Mouse (Mus musculus) lung, postnatal 0 days (tissue): ENCODE results near the gene Tle1. TPM values are rescaled to one million over a fixed set of nuclear protein-coding genes. Genes with fewer than 3 reads are reported as not detected.

Experiments
- ATAC-seq: fragments of 200-750 bp; cut with Nextera tagmentation; 2 replicates; pipeline ENCODE4 v1.8.0; 2017; ENCODE audit warnings: moderate library complexity
- DNase-seq: peaks from one replicate; pipeline ENCODE4 v3.0.0-alpha.2; 2016; ENCODE audit warnings: low spot score
- H3K27ac ChIP-seq: fragments of 300-500 bp; sonication (generic); 2 replicates; pipeline ENCODE4 v1.5.1; 2014; ENCODE audit warnings: antibody characterized with exemption, mild to moderate bottlenecking, low read length, mixed read lengths
- H3K27me3 ChIP-seq: fragments of 300-500 bp; sonication (generic); replicated peaks from 2 replicates; pipeline ENCODE4 v1.6.1; 2014; ENCODE audit warnings: low read length, mixed read lengths; ENCODE audit not compliant: insufficient read depth
- H3K36me3 ChIP-seq: fragments of 300-500 bp; sonication (generic); 2 replicates; pipeline ENCODE4 v1.6.1; 2014; ENCODE audit warnings: low read length, mixed read lengths; ENCODE audit not compliant: insufficient read depth
- H3K4me1 ChIP-seq: fragments of 300-500 bp; sonication (generic); 2 replicates; pipeline ENCODE4 v1.6.1; 2014; ENCODE audit warnings: antibody characterized with exemption, low read depth, low read length, mixed read lengths; ENCODE audit not compliant: insufficient read depth
- H3K4me2 ChIP-seq: fragments of 300-500 bp; sonication (generic); replicated peaks from 2 replicates; pipeline ENCODE4 v1.6.1; 2014; ENCODE audit warnings: low read depth, mild to moderate bottlenecking, low read length, moderate library complexity, mixed read lengths
- H3K4me3 ChIP-seq: fragments of 300-500 bp; sonication (generic); 2 replicates; pipeline ENCODE4 v1.5.1; 2014; ENCODE audit warnings: low read depth, low read length
- H3K9ac ChIP-seq: fragments of 300-500 bp; sonication (generic); replicated peaks from 2 replicates; pipeline ENCODE4 v1.6.1; 2014; ENCODE audit warnings: low read depth, mild to moderate bottlenecking
- H3K9me3 ChIP-seq: fragments of 300-500 bp; sonication (generic); 2 replicates; pipeline ENCODE4 v1.6.1; 2016; ENCODE audit warnings: low read length, mixed read lengths
- CTCF ChIP-seq: IDR thresholded peaks from 2 replicates; pipeline ENCODE4 v1.5.1; 2016; ENCODE audit warnings: antibody characterized with exemption, mild to moderate bottlenecking
- EP300 ChIP-seq: IDR thresholded peaks from 2 replicates; pipeline ENCODE4 v1.6.1; 2016; ENCODE audit warnings: antibody characterized with exemption, mild to moderate bottlenecking, control low read depth
- WGBS: fragments of 180-500 bp; shearing (Covaris S2); extraction: QIAGEN DNeasy Blood & Tissue Kit; methylation state at CpG from one replicate; pipeline ENCODE4 v1.1.7; 2014; 5-methylcytosine and 5-hydroxymethylcytosine counted together
- polyA plus RNA-seq: library from polyadenylated mRNA; unstranded; fragments of >200 nt; fragmentation: Nextera tagmentation; extraction: Ambion mirVana; gene quantifications from 2 replicates; pipeline ENCODE4 v1.2.1, GENCODE M21; 2015

Tle1 gene
- polyA plus RNA-seq, 1 experiment from 2014 or later, result 18.2 TPM

- H3K27ac ChIP-seq, result peak overlapping the region; percentile 48
- 0% methylated on average over 24 of the region's 24 CpGs for WGBS
- H3K27me3 ChIP-seq, result no peaks in the 10 kb centered on the region
- peaks cover 15% of the 10 kb centered on the region; the same call in 1 of the 2 replicates for H3K4me1 ChIP-seq
- 0 out of 2 replicates have a peak overlapping the region, but pooled peaks have one; percentile 16 for H3K9ac ChIP-seq
- H3K4me2 ChIP-seq, result peak overlapping the region; percentile 72
- DNase-seq, result peak; percentile 50
- no peaks in the 10 kb centered on the region for H3K36me3 ChIP-seq
- ATAC-seq, result no peak
- H3K4me3 ChIP-seq, result peak overlapping the region; percentile 79
- H3K9me3 ChIP-seq, result no peaks in the 10 kb centered on the region
- TF ChIP-seq CTCF (peak; percentile 26), EP300 (no peak)
These were observed 837 bp upstream of the Tle1 start for GRCm38 (mm10) chr4:72201521-72201991.

- TF ChIP-seq EP300, result no peak
- TF ChIP-seq CTCF, result no peak
- H3K36me3 ChIP-seq, result no peaks in the 10 kb centered on the region
- no peak for ATAC-seq
- H3K4me3 ChIP-seq, result peak overlapping the region; percentile 79
- peak overlapping the region; percentile 65 for H3K9ac ChIP-seq
- H3K4me1 ChIP-seq, result peaks cover 24% of the 10 kb centered on the region
- peak; percentile 64 for DNase-seq
- H3K27me3 ChIP-seq, result no peaks in the 10 kb centered on the region
- WGBS, result under 1% methylated on average over 93 of the region's 103 CpGs
- H3K27ac ChIP-seq, result peak overlapping the region; percentile 90
- no peaks in the 10 kb centered on the region for H3K9me3 ChIP-seq
- H3K4me2 ChIP-seq, result peak overlapping the region; percentile 72
These were observed 854 bp downstream of the Tle1 start for GRCm38 (mm10) chr4:72199571-72200558.

DNA sequence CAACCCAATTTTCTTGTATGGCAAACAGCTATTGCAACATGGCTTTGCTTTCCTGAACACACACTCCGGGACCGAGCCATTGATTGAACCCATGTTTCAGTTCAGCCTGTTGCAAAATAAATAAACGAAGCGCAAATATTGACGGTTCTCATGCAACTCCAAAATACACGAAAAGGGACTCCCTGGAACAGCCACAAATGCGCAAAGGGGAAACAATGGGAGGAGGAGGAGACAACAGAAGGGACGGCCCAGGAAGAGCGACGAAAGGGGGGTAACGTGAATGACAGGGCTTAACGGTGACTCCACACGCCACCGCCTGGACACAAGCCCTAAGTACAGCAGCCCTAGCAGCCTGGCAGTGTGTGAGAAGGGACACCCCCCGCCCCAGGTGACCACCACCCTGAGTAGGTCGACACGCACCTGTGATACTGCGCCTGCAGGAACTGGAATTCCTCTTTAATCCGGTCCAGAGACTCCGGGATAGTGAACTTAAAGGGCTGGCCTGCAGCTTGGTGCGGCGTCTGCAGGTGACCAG lies 1.8 kb downstream of the Tle1 start:
- ATAC-seq (peak; percentile 29), DNase-seq (peak; percentile 95)
- 0 out of 2 replicates have a peak, but pooled peaks cover 4% of the 10 kb centered on the region for H3K36me3 ChIP-seq
- peak overlapping the region; percentile 79 for H3K4me3 ChIP-seq
- peak overlapping the region; percentile 65 for H3K9ac ChIP-seq
- no peaks in the 10 kb centered on the region for H3K9me3 ChIP-seq
- TF ChIP-seq EP300 (peak; percentile 66), CTCF (peak; percentile 88)
- peak overlapping the region; percentile 33; the same call in 1 of the 2 replicates for H3K27ac ChIP-seq
- peak overlapping the region; percentile 72 for H3K4me2 ChIP-seq
- WGBS, result under 1% methylated on average over 22 of the region's 22 CpGs
- peaks cover 24% of the 10 kb centered on the region for H3K4me1 ChIP-seq
- no peaks in the 10 kb centered on the region for H3K27me3 ChIP-seq

- ATAC-seq (no peak), DNase-seq (peak; percentile 89)
- H3K4me2 ChIP-seq, result peak overlapping the region; percentile 72
- 0 out of 2 replicates have a peak overlapping the region, but pooled peaks have one; percentile 33 for H3K27ac ChIP-seq
- 17% methylated on average over 7 of the region's 7 CpGs for WGBS
- peaks cover 24% of the 10 kb centered on the region for H3K4me1 ChIP-seq
- H3K27me3 ChIP-seq, result no peaks in the 10 kb centered on the region
- peak overlapping the region; percentile 79 for H3K4me3 ChIP-seq
- TF ChIP-seq EP300, result peak; percentile 72
- TF ChIP-seq CTCF, result no peak
- no peak overlapping the region for H3K9ac ChIP-seq
- no peaks in the 10 kb centered on the region for H3K9me3 ChIP-seq
- H3K36me3 ChIP-seq, result 0 out of 2 replicates have a peak, but pooled peaks cover 4% of the 10 kb centered on the region
These were observed 2.7 kb downstream of the Tle1 start for GRCm38 (mm10) chr4:72197888-72198605.

GRCm38 (mm10) chr4:72195116-72195835 lies 5.4 kb downstream of the Tle1 start:
- Histone ChIP-seq H3K4me2 (0 out of 2 replicates have a peak overlapping the region, but pooled peaks have one; percentile 14), H3K9ac (no peak overlapping the region), H3K4me3 (no peak overlapping the region), H3K4me1 (peaks cover 21% of the 10 kb centered on the region), H3K36me3 (0 out of 2 replicates have a peak, but pooled peaks cover 4% of the 10 kb centered on the region), H3K27me3 (no peaks in the 10 kb centered on the region), H3K27ac (no peak overlapping the region), H3K9me3 (no peaks in the 10 kb centered on the region)
- DNase-seq (peak; percentile 73), ATAC-seq (no peak)
- WGBS, result 55% methylated on average over 6 of the region's 6 CpGs
- no peak for TF ChIP-seq CTCF
- TF ChIP-seq EP300, result no peak
